Mouse (Mus musculus) hindbrain, embryonic 14.5 days (tissue): ENCODE results near the gene Farsb. TPM values are rescaled to one million over a fixed set of nuclear protein-coding genes. Genes with fewer than 3 reads are reported as not detected.

Experiments
- ATAC-seq: fragments of 200-750 bp; cut with Nextera tagmentation; 2 replicates; pipeline ENCODE4 v1.8.0; 2017; ENCODE audit warnings: moderate number of reproducible peaks, mild to moderate bottlenecking, moderate TSS enrichment, moderate library complexity; ENCODE audit not compliant: low FRiP score
- DNase-seq: peaks from one replicate; pipeline ENCODE4 v3.0.0-alpha.2; 2015; ENCODE audit warnings: low spot score
- H3K27ac ChIP-seq: fragments of 300-500 bp; sonication (generic); 2 replicates; pipeline ENCODE4 v1.5.1; 2014; ENCODE audit warnings: mild to moderate bottlenecking, moderate library complexity
- H3K27me3 ChIP-seq: fragments of 300-500 bp; sonication (generic); 2 replicates; pipeline ENCODE4 v1.6.1; 2014; ENCODE audit warnings: mild to moderate bottlenecking, low read length, mixed read lengths; ENCODE audit not compliant: control insufficient read depth, insufficient read depth
- H3K36me3 ChIP-seq: fragments of 300-500 bp; sonication (generic); replicated peaks from 2 replicates; pipeline ENCODE4 v1.6.1; 2014; ENCODE audit not compliant: control insufficient read depth, insufficient read depth
- H3K4me1 ChIP-seq: fragments of 300-500 bp; sonication (generic); replicated peaks from 2 replicates; pipeline ENCODE4 v1.6.1; 2014; ENCODE audit warnings: antibody characterized with exemption, low read length, mixed read lengths; ENCODE audit not compliant: control insufficient read depth, insufficient read depth
- H3K4me2 ChIP-seq: fragments of 300-500 bp; sonication (generic); replicated peaks from 2 replicates; pipeline ENCODE4 v1.6.1; 2014; ENCODE audit warnings: mild to moderate bottlenecking, moderate library complexity
- H3K4me3 ChIP-seq: fragments of 300-500 bp; sonication (generic); replicated peaks from 2 replicates; pipeline ENCODE4 v1.5.1; 2014; ENCODE audit warnings: mild to moderate bottlenecking, low read length
- H3K9ac ChIP-seq: fragments of 300-500 bp; sonication (generic); 2 replicates; pipeline ENCODE4 v1.6.1; 2014
- H3K9me3 ChIP-seq: fragments of 300-500 bp; sonication (generic); 2 replicates; pipeline ENCODE4 v1.6.1; 2016; ENCODE audit warnings: low read length; ENCODE audit not compliant: control insufficient read depth
- WGBS: fragments of 180-500 bp; shearing (Covaris S2); extraction: QIAGEN DNeasy Blood & Tissue Kit; methylation state at CpG from one replicate; pipeline ENCODE4 v1.1.7; 2014; 5-methylcytosine and 5-hydroxymethylcytosine counted together
- polyA plus RNA-seq: library from polyadenylated mRNA; unstranded; fragments of >200 nt; fragmentation: Nextera tagmentation; extraction: Ambion mirVana; gene quantifications from 2 replicates; pipeline ENCODE4 v1.2.1, GENCODE M21; 2014

Farsb gene
- polyA plus RNA-seq, 1 experiment from 2014 or later, result 164 TPM

DNA sequence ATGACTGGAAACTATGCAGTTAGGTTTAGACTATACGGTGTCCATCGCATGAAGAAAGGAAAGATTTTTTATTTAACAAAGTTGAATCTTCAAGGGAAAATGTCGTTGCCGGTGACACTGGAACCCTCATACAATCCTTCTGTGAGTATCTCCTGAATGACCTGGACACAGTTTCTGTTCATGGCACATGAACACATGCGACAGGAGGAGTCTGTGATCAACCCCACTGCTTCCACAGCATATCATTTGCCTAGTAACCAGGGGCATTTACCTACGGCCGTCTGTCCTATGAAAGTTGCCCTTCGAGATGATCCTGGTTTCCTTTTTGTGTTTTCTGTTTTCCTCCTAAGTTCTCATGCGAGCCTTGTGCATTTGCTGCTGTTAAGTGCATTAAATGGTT is 55.2 kb downstream of the Farsb start:
- no peak overlapping the region for H3K4me3 ChIP-seq
- WGBS, result 96% methylated on average over 9 of the region's 9 CpGs
- no peak for ATAC-seq
- H3K27ac ChIP-seq, result no peak overlapping the region
- no peak overlapping the region for H3K4me2 ChIP-seq
- H3K9ac ChIP-seq, result no peak overlapping the region
- no peaks in the 10 kb centered on the region for H3K4me1 ChIP-seq
- no peaks in the 10 kb centered on the region for H3K27me3 ChIP-seq
- DNase-seq, result no peak
- no peaks in the 10 kb centered on the region for H3K9me3 ChIP-seq
- no peaks in the 10 kb centered on the region; the same call in 1 of the 2 replicates for H3K36me3 ChIP-seq

DNA sequence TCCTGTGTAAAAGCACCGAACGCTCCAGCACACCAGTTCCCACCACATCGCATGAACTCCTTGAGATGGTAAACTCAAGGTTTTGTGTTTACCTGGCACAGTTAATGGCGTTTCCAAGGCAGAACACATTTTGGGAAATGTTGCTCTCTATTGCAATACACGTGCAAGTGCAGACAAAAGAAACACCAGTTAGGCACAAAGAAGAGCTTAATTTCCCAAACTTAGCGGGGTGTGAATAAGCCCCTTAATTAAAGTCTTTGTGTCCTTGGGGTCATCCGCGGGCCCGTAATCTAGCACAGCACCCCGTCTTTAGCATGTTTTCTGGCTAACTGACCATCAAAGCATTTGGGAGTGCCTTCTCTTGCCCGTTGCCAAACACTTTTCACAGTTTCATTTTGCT is 59.8 kb downstream of the Farsb start:
- DNase-seq, result no peak
- no peak for ATAC-seq
- WGBS, result 45% methylated on average over 11 of the region's 11 CpGs

DNA sequence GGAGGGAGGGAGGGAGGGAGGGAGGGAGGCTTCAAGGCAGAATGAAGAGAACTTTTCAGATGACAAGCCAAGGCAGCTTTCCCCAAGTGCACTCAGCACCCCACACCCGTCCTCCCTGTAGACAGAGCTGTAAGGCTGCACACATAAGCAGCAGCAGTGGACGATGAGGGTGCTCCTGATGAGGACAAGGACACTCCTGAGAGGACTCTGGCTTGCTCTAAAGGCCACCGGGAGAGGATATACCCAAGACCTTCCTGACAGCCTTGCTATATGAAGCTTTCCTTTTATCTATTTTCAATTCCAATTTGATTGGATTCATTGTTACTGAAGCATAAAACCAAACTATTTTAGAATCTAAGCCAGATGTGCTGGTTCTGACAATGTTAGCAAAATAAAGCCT is 61.9 kb downstream of the Farsb start:
- no peak for ATAC-seq
- no peak overlapping the region for H3K27ac ChIP-seq
- H3K4me2 ChIP-seq, result no peak overlapping the region
- H3K27me3 ChIP-seq, result no peaks in the 10 kb centered on the region; the same call in 1 of the 2 replicates
- H3K36me3 ChIP-seq, result peaks cover 15% of the 10 kb centered on the region
- H3K4me1 ChIP-seq, result no peaks in the 10 kb centered on the region
- no peaks in the 10 kb centered on the region for H3K9me3 ChIP-seq
- no peak overlapping the region for H3K4me3 ChIP-seq
- 64% methylated on average over 3 of the region's 3 CpGs for WGBS
- H3K9ac ChIP-seq, result no peak overlapping the region
- DNase-seq, result no peak

More for the DNA sequence above, 59.8 kb downstream of the Farsb start:
- H3K4me3 ChIP-seq, result no peak overlapping the region
- H3K9me3 ChIP-seq, result no peaks in the 10 kb centered on the region
- H3K4me1 ChIP-seq, result no peaks in the 10 kb centered on the region
- H3K27ac ChIP-seq, result no peak overlapping the region
- peaks cover 12% of the 10 kb centered on the region for H3K36me3 ChIP-seq
- H3K27me3 ChIP-seq, result no peaks in the 10 kb centered on the region
- no peak overlapping the region for H3K4me2 ChIP-seq
- H3K9ac ChIP-seq, result no peak overlapping the region

DNA sequence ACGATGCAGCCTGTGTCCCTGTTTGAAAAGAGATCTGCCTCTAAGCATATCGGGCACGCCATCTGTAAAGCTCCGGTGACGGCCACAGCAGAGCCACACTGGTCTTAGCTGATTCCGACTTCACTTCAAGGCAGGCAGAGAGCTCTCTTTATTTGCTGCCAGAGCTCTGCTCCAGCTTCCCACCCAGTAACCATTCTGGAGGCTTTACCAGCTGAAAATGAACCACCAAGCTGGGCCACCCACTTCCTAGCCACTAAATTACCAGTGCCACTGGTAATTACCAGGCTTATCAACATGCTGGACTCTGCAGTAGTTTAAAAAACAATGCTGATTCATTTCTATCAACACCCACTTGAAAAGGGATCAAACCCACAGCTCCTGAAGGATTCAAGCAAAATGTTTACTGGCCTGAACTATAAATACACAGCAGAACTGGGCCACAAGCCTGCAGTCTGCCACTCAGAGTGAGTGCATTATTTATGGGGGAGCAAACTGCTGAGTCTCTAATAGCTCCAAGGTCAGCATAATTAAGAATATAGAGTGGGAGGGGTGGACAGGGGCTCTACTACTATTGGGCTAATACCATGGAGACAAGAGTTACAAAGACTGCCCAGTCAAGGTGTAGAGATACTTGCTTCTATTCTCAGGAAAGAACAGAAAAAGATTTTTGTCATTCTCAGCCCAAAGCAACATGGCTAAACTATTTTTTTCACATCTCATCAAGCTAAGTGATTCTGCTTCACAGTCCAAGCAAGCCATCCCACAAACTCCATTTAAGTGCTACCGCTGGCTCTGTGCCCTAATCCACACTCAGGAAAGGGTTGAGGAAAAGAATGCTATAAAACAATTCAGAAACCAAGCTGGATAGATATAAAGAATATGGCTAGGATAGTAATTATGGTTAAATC is 62.6 kb downstream of the Farsb start:
- no peaks in the 10 kb centered on the region; the same call in 1 of the 2 replicates for H3K27me3 ChIP-seq
- H3K27ac ChIP-seq, result peak overlapping the region; percentile 69; the same call in 1 of the 2 replicates
- H3K4me3 ChIP-seq, result no peak overlapping the region
- DNase-seq (no peak), ATAC-seq (peak; percentile 43; the same call in 1 of the 2 replicates)
- H3K9me3 ChIP-seq, result no peaks in the 10 kb centered on the region
- peaks cover 21% of the 10 kb centered on the region for H3K36me3 ChIP-seq
- whole genome bisulfite sequencing, result 75% methylated on average over 7 of the region's 7 CpGs
- no peaks in the 10 kb centered on the region for H3K4me1 ChIP-seq
- no peak overlapping the region for H3K9ac ChIP-seq
- no peak overlapping the region for H3K4me2 ChIP-seq

DNA sequence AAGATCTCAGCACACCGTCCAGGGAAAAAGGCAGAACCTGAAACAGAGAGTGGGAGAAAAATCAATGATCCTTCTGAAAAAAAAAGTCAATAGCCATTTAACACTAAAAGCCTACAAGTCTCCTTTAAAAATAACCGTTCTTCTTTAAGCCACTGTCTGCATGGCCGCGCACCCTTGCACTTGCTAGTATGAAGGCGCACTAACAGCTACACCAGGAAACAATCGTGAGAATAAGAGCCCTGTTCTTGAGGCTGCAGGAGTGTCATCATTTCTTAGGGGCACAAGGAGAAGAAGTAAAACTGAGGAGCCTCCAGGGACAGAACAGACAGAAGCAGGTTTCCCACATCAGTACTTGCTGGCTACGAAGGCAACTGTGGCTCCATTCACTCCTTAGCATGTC is 63.4 kb downstream of the Farsb start:
- Histone ChIP-seq H3K36me3 (peaks cover 24% of the 10 kb centered on the region), H3K27me3 (no peaks in the 10 kb centered on the region; the same call in 1 of the 2 replicates), H3K4me3 (no peak overlapping the region), H3K4me2 (no peak overlapping the region), H3K9me3 (no peaks in the 10 kb centered on the region), H3K4me1 (no peaks in the 10 kb centered on the region), H3K27ac (no peak overlapping the region), H3K9ac (0 out of 2 replicates have a peak overlapping the region, but pooled peaks have one; percentile 31)
- WGBS, result 87% methylated on average over 7 of the region's 7 CpGs
- DNase-seq (no peak), ATAC-seq (no peak)

DNA sequence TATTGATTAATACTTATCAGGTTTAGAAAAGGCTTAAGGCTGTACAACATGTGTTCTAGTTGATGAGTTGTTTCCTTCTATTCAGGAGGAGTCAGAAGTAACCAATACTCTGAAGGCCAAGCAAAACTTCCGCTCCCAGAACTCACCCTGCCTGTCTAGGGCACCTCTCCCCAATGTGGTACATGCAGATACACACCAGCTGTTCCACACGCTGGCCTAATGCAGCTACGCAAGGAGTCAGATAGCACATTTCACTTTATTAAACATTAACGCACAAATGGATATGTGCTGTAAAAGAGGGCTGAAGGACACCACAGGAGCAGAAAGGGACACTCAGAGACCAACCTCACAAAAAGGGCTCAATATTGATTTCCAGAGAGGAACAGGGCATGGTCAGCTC is 63.8 kb downstream of the Farsb start:
- Histone ChIP-seq H3K9me3 (no peaks in the 10 kb centered on the region), H3K27me3 (no peaks in the 10 kb centered on the region; the same call in 1 of the 2 replicates), H3K36me3 (peaks cover 24% of the 10 kb centered on the region), H3K4me2 (no peak overlapping the region), H3K4me1 (no peaks in the 10 kb centered on the region), H3K9ac (0 out of 2 replicates have a peak overlapping the region, but pooled peaks have one; percentile 31), H3K27ac (no peak overlapping the region), H3K4me3 (no peak overlapping the region)
- DNase-seq, result no peak
- ATAC-seq, result no peak
- 91% methylated on average over 4 of the region's 4 CpGs for WGBS

DNA sequence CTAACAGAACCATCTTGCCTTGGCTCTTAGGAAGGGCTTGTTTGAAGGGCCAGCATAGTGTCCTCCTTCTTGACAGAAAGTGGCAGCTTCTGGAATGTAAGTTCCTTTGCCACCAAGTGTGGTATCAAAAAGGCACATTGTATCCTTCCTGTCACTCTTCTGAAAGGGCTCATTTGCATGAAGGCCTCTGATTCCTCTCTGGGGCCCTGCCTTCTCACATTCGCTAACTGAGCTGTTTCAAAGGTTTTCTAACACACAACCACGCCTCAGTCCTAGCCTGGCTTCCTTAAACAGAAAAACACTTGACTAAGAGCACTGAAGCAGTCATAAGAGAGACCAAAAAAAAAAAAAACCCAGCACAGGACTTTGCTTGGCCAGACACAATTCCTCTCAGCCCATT is 66.1 kb downstream of the Farsb start:
- H3K4me3 ChIP-seq, result no peak overlapping the region
- 25% methylated on average over 2 of the region's 2 CpGs for WGBS
- DNase-seq (no peak), ATAC-seq (no peak)
- H3K9ac ChIP-seq, result no peak overlapping the region
- no peak overlapping the region for H3K4me2 ChIP-seq
- H3K27me3 ChIP-seq, result no peaks in the 10 kb centered on the region; the same call in 1 of the 2 replicates
- no peaks in the 10 kb centered on the region for H3K9me3 ChIP-seq
- no peaks in the 10 kb centered on the region for H3K4me1 ChIP-seq
- peaks cover 29% of the 10 kb centered on the region for H3K36me3 ChIP-seq
- no peak overlapping the region for H3K27ac ChIP-seq

DNA sequence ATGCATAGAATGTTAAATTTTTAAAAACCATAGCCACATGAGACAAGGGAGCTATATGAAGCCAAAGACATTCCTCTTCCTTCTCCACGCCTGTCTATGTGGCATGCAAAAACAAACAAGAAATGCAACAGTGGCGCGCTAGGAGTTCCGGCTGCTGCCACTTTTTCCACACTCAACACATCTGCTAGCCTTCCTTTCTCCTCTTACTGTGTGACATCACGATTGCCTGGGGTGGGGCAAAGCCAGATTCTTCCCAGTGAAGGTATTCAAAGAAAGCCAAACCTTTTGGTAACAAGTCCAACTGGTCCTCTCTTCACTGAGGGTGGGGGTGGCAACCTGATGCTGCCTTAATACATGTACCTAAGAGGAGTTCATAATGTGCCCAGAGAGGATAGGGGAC is 66.9 kb downstream of the Farsb start:
- Histone ChIP-seq H3K36me3 (peaks cover 32% of the 10 kb centered on the region), H3K27ac (no peak overlapping the region), H3K27me3 (no peaks in the 10 kb centered on the region; the same call in 1 of the 2 replicates), H3K9ac (no peak overlapping the region), H3K4me2 (no peak overlapping the region), H3K9me3 (no peaks in the 10 kb centered on the region), H3K4me1 (no peaks in the 10 kb centered on the region), H3K4me3 (no peak overlapping the region)
- 86% methylated on average over 5 of the region's 5 CpGs for WGBS
- ATAC-seq, result no peak
- DNase-seq, result no peak

DNA sequence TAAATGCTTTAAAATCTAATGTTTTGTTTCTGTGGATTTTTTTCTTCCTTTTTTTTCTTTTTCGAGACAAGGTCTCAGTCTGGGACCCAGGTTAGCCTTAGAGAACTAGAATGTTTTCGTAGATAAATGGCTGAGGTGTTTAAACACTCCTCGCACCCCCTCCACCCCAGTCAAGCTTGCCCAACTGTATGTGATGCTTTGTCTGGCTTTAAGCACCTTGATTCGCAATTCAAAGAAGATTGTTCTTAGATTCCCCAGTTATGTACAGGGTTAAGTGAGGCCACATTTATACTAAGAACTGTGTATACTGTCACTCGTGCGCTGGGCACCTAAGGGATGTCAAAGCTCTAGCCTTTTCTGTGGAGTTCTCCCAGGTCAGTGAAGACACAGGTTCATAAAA is 68.4 kb downstream of the Farsb start:
- Histone ChIP-seq H3K27ac (no peak overlapping the region), H3K4me2 (no peak overlapping the region), H3K4me1 (no peaks in the 10 kb centered on the region), H3K9me3 (no peaks in the 10 kb centered on the region), H3K27me3 (no peaks in the 10 kb centered on the region; the same call in 1 of the 2 replicates), H3K4me3 (no peak overlapping the region), H3K9ac (no peak overlapping the region), H3K36me3 (peaks cover 32% of the 10 kb centered on the region)
- DNase-seq (no peak), ATAC-seq (no peak)
- 91% methylated on average over 6 of the region's 6 CpGs for WGBS
